Mouse (Mus musculus) skeletal muscle tissue, adult 2 months (tissue): ENCODE measurements around the gene Cdh4.
A peak's percentile ranks its signal among the peaks of the same experiment; 100 is the strongest.

ENCODE experiments used
- DNase-seq: peaks from one replicate; pipeline ENCODE4 v3.0.0-alpha.2; 2012; ENCODE audit warnings: low read depth, low spot score

Cdh4 gene

GRCm38 (mm10) chr2:179857086-179857485 lies 414.9 kb downstream of the Cdh4 start:
- peak; percentile 36 for DNase-seq

- no peak for DNase-seq
Observed at GRCm38 (mm10) chr2:179862676-179863075, 420.4 kb downstream of the Cdh4 start.

GRCm38 (mm10) chr2:179863266-179863665 lies 421.0 kb downstream of the Cdh4 start:
- DNase-seq, result no peak

GRCm38 (mm10) chr2:179865097-179865496 lies 422.9 kb downstream of the Cdh4 start:
- DNase-seq, result no peak

- DNase-seq, result no peak
Observed at GRCm38 (mm10) chr2:179867669-179868068, 425.4 kb downstream of the Cdh4 start.

GRCm38 (mm10) chr2:179869871-179870270 lies 427.6 kb downstream of the Cdh4 start:
- DNase-seq, result no peak

- no peak for DNase-seq
Observed at GRCm38 (mm10) chr2:179872724-179873123, 430.5 kb downstream of the Cdh4 start.

- DNase-seq, result no peak
Observed at GRCm38 (mm10) chr2:179873315-179873714, 431.1 kb downstream of the Cdh4 start.

GRCm38 (mm10) chr2:179875147-179875546 lies 432.9 kb downstream of the Cdh4 start:
- DNase-seq, result peak; percentile 67

- no peak for DNase-seq
Observed at GRCm38 (mm10) chr2:179877551-179878215, 435.5 kb downstream of the Cdh4 start.

GRCm38 (mm10) chr2:179884561-179884960 lies 442.3 kb downstream of the Cdh4 start:
- no peak for DNase-seq

GRCm38 (mm10) chr2:179891048-179891447 lies 448.8 kb downstream of the Cdh4 start:
- peak; percentile 52 for DNase-seq

- no peak for DNase-seq
Observed at GRCm38 (mm10) chr2:179896949-179897348, 454.7 kb downstream of the Cdh4 start.

- no peak for DNase-seq
Observed at GRCm38 (mm10) chr2:179912911-179913310, 470.7 kb downstream of the Cdh4 start.

GRCm38 (mm10) chr2:179913349-179913748 lies 471.1 kb downstream of the Cdh4 start:
- no peak for DNase-seq

GRCm38 (mm10) chr2:179914246-179914645 lies 472.0 kb downstream of the Cdh4 start:
- DNase-seq, result no peak

- peak; percentile 59 for DNase-seq
Observed at GRCm38 (mm10) chr2:179916877-179917673, 474.8 kb downstream of the Cdh4 start.

GRCm38 (mm10) chr2:179920042-179920441 lies 477.8 kb downstream of the Cdh4 start:
- no peak for DNase-seq

GRCm38 (mm10) chr2:179921021-179921653 lies 478.9 kb downstream of the Cdh4 start:
- DNase-seq, result no peak

- DNase-seq, result no peak
Observed at GRCm38 (mm10) chr2:179924038-179924437, 481.8 kb downstream of the Cdh4 start.

GRCm38 (mm10) chr2:179929166-179929565 lies 486.9 kb downstream of the Cdh4 start:
- no peak for DNase-seq

GRCm38 (mm10) chr2:179931741-179932140 lies 489.5 kb downstream of the Cdh4 start:
- no peak for DNase-seq

- DNase-seq, result no peak
Observed at GRCm38 (mm10) chr2:179934165-179934564, 491.9 kb downstream of the Cdh4 start.
